Mouse (Mus musculus) thymus, postnatal 36 days (tissue): ENCODE results near the gene Zc3h4.

Source experiments
- DNase-seq, 2 experiments: peaks; one replicate each; pipeline ENCODE4 v3.0.0; 2022; ENCODE audit warnings: mixed read lengths in 2 of 2

Zc3h4 gene

GRCm38 (mm10) chr7:16401991-16402431, 1.3 kb downstream of the Zc3h4 start:
- peak; percentile 62 to 68 for DNase-seq

GRCm38 (mm10) chr7:16402449-16402848, 1.7 kb downstream of the Zc3h4 start:
- DNase-seq: peak; percentile 38 to 42

GRCm38 (mm10) chr7:16402968-16403948, 2.5 kb downstream of the Zc3h4 start:
- DNase-seq: peak; percentile 42 to 48

GRCm38 (mm10) chr7:16404315-16405072, 3.8 kb downstream of the Zc3h4 start:
- DNase-seq: peak; percentile 25 to 27

GRCm38 (mm10) chr7:16405073-16405455, 4.4 kb downstream of the Zc3h4 start:
- peak; percentile 52 to 64 for DNase-seq

- peak; percentile 62 to 66 for DNase-seq
These were observed 5.0 kb downstream of the Zc3h4 start for GRCm38 (mm10) chr7:16405516-16406351.

GRCm38 (mm10) chr7:16406978-16407377, 6.3 kb downstream of the Zc3h4 start:
- no peak for DNase-seq

- no peak for DNase-seq
These were observed 10.4 kb downstream of the Zc3h4 start for GRCm38 (mm10) chr7:16411100-16411499.

GRCm38 (mm10) chr7:16412220-16412896, 11.6 kb downstream of the Zc3h4 start:
- no peak for DNase-seq

- no peak for DNase-seq
These were observed 12.2 kb downstream of the Zc3h4 start for GRCm38 (mm10) chr7:16412930-16413329.

- DNase-seq: no peak
These were observed 14.7 kb downstream of the Zc3h4 start for GRCm38 (mm10) chr7:16415426-16415825.

GRCm38 (mm10) chr7:16417141-16417771, 16.5 kb downstream of the Zc3h4 start:
- DNase-seq: no peak

- no peak for DNase-seq
These were observed 18.0 kb downstream of the Zc3h4 start for GRCm38 (mm10) chr7:16418713-16419112.

- DNase-seq: no peak
These were observed 19.9 kb downstream of the Zc3h4 start for GRCm38 (mm10) chr7:16420493-16421118.

GRCm38 (mm10) chr7:16422222-16422856, 21.6 kb downstream of the Zc3h4 start:
- DNase-seq: no peak

GRCm38 (mm10) chr7:16423731-16424130, 23.0 kb downstream of the Zc3h4 start:
- no peak for DNase-seq

- DNase-seq: no peak
These were observed 25.0 kb downstream of the Zc3h4 start for GRCm38 (mm10) chr7:16425721-16426120.

GRCm38 (mm10) chr7:16426129-16426729, 25.5 kb downstream of the Zc3h4 start:
- DNase-seq: peak; percentile 68 to 72

GRCm38 (mm10) chr7:16433352-16433971, 32.8 kb downstream of the Zc3h4 start:
- no peak for DNase-seq

- DNase-seq: peak in 1 of 2 experiments; percentile 16
These were observed 34.4 kb downstream of the Zc3h4 start for GRCm38 (mm10) chr7:16435088-16435487.
